Mouse (Mus musculus) kidney, adult 2 months (tissue): ENCODE data around the gene Smdt1. TPM values are rescaled to one million over a fixed set of nuclear protein-coding genes. Genes with fewer than 3 reads are reported as not detected.
"Not testable (repeated sequence)": the region's sequence is repeated elsewhere in the genome, so short reads cannot be mapped to it uniquely, and the experiment has no call there.

Experiments used
- DNase-seq: peaks from one replicate; pipeline ENCODE4 v3.0.0; 2021
- H3K27ac ChIP-seq: fragments of 200-500 bp; 2 replicates; pipeline ENCODE4 v1.5.1; 2012; ENCODE audit warnings: low read depth, low read length, control low read depth, inconsistent platforms; ENCODE audit not compliant: insufficient read depth
- H3K27me3 ChIP-seq: fragments of 200-500 bp; replicated peaks from 2 replicates; pipeline ENCODE4 v1.6.1; 2012; ENCODE audit warnings: mild to moderate bottlenecking, moderate library complexity, low read length, inconsistent platforms; ENCODE audit not compliant: control insufficient read depth, insufficient read depth
- H3K36me3 ChIP-seq: fragments of 200-500 bp; 2 replicates; pipeline ENCODE4 v1.6.1; 2012; ENCODE audit warnings: mild to moderate bottlenecking, moderate library complexity, low read length, inconsistent platforms; ENCODE audit not compliant: control insufficient read depth, insufficient read depth
- H3K4me1 ChIP-seq: fragments of 200-500 bp; 2 replicates; pipeline ENCODE4 v1.6.1; 2011; ENCODE audit warnings: low read length; ENCODE audit not compliant: control insufficient read depth, insufficient read depth
- H3K4me3 ChIP-seq: fragments of 200-500 bp; 2 replicates; pipeline ENCODE4 v1.5.1; 2011; ENCODE audit warnings: mild to moderate bottlenecking, low read depth, low read length, control low read depth; ENCODE audit not compliant: insufficient read depth
- CTCF ChIP-seq: fragments of 200-500 bp; conservative IDR thresholded peaks from 2 replicates; pipeline ENCODE4 v1.5.1; 2011; ENCODE audit warnings: low read depth, mild to moderate bottlenecking, control low read depth, low read length, moderate library complexity, mixed read lengths; ENCODE audit not compliant: insufficient read depth, insufficient read length
- POLR2A ChIP-seq: fragments of 200-500 bp; IDR thresholded peaks from one replicate; pipeline ENCODE4 v1.6.1; 2011; ENCODE audit warnings: low read depth, low read length, control low read depth
- WGBS: fragments of 180-500 bp; shearing (Covaris S2); methylation state at CpG from one replicate; pipeline ENCODE4 v1.1.7; 2018; 5-methylcytosine and 5-hydroxymethylcytosine counted together
- polyA plus RNA-seq: library from polyadenylated mRNA; depleted of rRNA; stranded (reverse); fragments of >200 nt; gene quantifications from 2 replicates; pipeline ENCODE4 v1.2.3, GENCODE M21; 2012

Gene Smdt1
- polyA plus RNA-seq, 1 experiment = 376 TPM

DNA sequence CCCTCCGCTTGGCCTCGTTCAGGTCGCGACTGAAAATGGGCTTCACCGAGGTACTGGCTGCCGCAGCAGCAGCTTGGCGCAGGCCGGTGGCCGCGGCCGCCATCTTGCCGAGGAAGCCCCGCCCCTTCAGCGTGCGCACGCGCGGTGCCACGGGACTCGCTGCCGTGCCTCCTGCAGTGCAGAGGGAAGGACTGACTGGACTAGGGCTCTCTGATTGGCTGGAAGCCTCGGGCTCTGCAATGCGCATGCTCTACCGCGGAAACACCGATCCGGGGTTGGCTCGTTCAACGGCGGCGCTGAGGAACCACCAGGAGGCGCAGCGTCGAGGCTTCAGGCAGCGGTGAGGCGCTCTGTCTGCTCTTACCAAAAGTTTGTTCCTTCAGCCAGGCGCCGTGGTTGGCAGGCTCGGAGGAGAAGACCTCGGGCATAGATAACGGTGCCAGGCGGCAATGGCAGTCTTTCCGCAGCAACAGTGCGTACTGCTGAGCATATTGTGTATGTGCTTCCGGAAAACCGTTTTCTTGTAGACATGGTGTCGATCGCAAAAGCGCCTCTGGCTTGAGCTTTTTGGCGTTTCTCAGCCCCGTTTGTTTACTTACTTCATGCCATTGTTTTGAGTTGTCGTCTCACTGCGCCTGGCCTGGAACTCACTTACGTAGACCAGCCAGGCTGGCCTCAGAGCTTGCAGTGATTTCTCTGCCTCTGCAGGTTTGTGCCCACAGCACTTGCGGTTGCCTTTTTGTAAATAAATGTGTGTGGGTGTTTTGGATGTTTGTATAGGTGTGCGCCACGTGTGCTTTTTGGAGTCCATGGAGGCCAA is 15.6 kb downstream of the Smdt1 start, which contains the start of gene Ndufa6:
Gene Ndufa6, minus strand, starts transcription at position 197 of the 820 bp plus-strand sequence.
- peak; percentile 93 for TF ChIP-seq POLR2A
- TF ChIP-seq CTCF = peak; percentile 93
- peak; percentile 99 for DNase-seq
- H3K27me3 ChIP-seq = no peaks in the 10 kb centered on the region
- H3K4me1 ChIP-seq = peaks cover 29% of the 10 kb centered on the region
- H3K27ac ChIP-seq = peak within 1 kb of the TSS; percentile 97
- H3K36me3 ChIP-seq = peaks cover 3% of the 10 kb centered on the region; the same call in 1 of the 2 replicates
- WGBS = 2% methylated on average over 57 of the region's 57 CpGs
- peak within 1 kb of the TSS; percentile 94 for H3K4me3 ChIP-seq

DNA sequence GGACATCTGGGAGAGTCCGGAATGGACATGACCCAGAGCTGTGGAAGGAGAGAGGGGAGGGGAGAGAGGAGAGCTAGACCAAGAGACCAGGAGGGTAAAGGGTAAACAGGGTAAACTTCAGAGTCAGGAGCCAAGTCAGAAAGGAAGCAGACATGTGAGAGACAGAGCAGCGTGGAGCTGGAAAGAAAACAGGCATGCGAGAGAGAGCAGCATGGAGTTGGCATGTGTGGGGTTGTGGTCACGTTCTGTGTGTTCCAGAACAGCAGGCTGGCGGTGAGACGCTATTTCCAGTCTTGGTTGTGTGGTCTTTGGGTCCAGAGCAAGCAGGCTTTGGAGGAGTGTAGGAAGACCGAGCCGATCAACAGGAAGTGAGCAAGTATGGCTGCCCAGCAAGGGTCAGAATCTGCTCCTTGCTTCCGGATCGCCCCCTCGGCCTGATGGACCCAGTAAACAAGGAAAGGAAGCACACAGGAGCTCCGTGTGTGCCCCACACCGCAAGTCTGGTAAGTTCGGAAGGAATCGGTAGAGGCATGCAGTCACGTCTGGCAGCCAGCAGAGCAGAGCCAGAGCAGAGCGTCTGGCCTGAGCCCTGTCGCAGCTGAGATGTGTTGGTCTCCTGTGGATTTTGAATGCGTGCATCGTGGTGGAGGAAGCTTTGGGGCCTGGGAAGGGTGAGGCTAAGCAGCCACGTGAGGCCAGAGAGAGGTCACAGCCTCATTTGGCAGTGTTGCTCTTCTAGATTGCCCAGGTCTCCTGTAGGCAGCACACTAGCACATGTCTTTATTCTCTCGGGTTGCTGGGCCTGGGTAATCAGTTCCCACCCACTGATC is 19.9 kb downstream of the Smdt1 start:
- H3K36me3 ChIP-seq = no peaks in the 10 kb centered on the region
- H3K27ac ChIP-seq = peak overlapping the region; percentile 97
- 25% methylated on average over 22 of the region's 22 CpGs for WGBS
- H3K4me3 ChIP-seq = peak overlapping the region; percentile 71
- peak; percentile 80 for DNase-seq
- peaks cover 24% of the 10 kb centered on the region for H3K4me1 ChIP-seq
- TF ChIP-seq POLR2A (peak; percentile 36), CTCF (0 out of 2 replicates have a peak, but pooled peaks have one; percentile 6)
- H3K27me3 ChIP-seq = no peaks in the 10 kb centered on the region

GRCm38 (mm10) chr15:82361459-82362018 is 22.8 kb downstream of the Smdt1 start:
- H3K4me3 ChIP-seq = no peak overlapping the region
- peak; percentile 66 for DNase-seq
- no peaks in the 10 kb centered on the region for H3K27me3 ChIP-seq
- H3K36me3 ChIP-seq = no peaks in the 10 kb centered on the region
- peaks cover 24% of the 10 kb centered on the region for H3K4me1 ChIP-seq
- H3K27ac ChIP-seq = peak overlapping the region; percentile 65
- TF ChIP-seq CTCF (peak; percentile 66), POLR2A (no peak)
- WGBS = 33% methylated on average over 11 of the region's 11 CpGs

DNA sequence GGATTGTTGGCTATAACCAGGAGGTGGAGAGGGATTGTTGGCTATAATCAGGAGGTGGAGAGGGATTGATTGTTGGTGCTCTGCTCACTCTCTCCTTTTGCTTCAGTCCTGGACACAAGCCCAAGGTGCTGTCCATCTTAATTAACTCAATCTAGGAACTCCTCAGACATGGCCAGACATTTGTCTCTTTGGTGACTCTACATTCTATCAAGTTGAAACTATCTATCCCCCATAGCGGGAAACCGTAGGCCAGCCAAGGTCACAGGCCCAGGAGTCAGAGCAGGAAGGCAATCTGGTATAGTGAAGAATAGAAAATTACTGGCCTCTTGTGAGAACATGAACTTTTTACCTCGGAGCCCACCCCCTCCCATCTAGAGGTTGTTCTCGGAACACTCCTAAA is 23.5 kb downstream of the Smdt1 start:
- no peak for TF ChIP-seq POLR2A
- TF ChIP-seq CTCF = no peak
- no peaks in the 10 kb centered on the region for H3K27me3 ChIP-seq
- DNase-seq = peak; percentile 66
- no peak overlapping the region for H3K4me3 ChIP-seq
- H3K36me3 ChIP-seq = no peaks in the 10 kb centered on the region
- H3K27ac ChIP-seq = peak overlapping the region; percentile 65
- 70% methylated on average over 4 of the region's 4 CpGs for WGBS
- peaks cover 24% of the 10 kb centered on the region for H3K4me1 ChIP-seq

- H3K4me3 ChIP-seq, DNase-seq, H3K27me3 ChIP-seq, H3K27ac ChIP-seq, H3K36me3 ChIP-seq: not testable (repeated sequence)
- WGBS = 38% methylated on average over 9 of the region's 12 CpGs
- peaks cover 22% of the 10 kb centered on the region; the same call in 1 of the 2 replicates for H3K4me1 ChIP-seq
These were observed 25.0 kb downstream of the Smdt1 start for GRCm38 (mm10) chr15:82363801-82364200.

- H3K27me3 ChIP-seq, H3K36me3 ChIP-seq, DNase-seq: not testable (repeated sequence)
- peaks cover 19% of the 10 kb centered on the region; the same call in 1 of the 2 replicates for H3K4me1 ChIP-seq
- H3K4me3 ChIP-seq = peak overlapping the region; percentile 37; the same call in 1 of the 2 replicates
- WGBS = 9% methylated on average over 6 of the region's 9 CpGs
- H3K27ac ChIP-seq = peak overlapping the region; percentile 75; the same call in 1 of the 2 replicates
These were observed 25.8 kb downstream of the Smdt1 start for GRCm38 (mm10) chr15:82364561-82364960.

- WGBS = 92% methylated on average over 4 of the region's 4 CpGs
- Histone ChIP-seq H3K27ac (peak overlapping the region; percentile 31), H3K27me3 (no peaks in the 10 kb centered on the region), H3K4me3 (no peak overlapping the region), H3K4me1 (peaks cover 5% of the 10 kb centered on the region; the same call in 1 of the 2 replicates), H3K36me3 (no peaks in the 10 kb centered on the region)
- no peak for TF ChIP-seq POLR2A
- no peak for TF ChIP-seq CTCF
- DNase-seq = no peak
These were observed 29.4 kb downstream of the Smdt1 start for GRCm38 (mm10) chr15:82368146-82368545.
